Comparison of ENCODE assay signal across 10 mouse cellular contexts in the genomic region with DNA sequence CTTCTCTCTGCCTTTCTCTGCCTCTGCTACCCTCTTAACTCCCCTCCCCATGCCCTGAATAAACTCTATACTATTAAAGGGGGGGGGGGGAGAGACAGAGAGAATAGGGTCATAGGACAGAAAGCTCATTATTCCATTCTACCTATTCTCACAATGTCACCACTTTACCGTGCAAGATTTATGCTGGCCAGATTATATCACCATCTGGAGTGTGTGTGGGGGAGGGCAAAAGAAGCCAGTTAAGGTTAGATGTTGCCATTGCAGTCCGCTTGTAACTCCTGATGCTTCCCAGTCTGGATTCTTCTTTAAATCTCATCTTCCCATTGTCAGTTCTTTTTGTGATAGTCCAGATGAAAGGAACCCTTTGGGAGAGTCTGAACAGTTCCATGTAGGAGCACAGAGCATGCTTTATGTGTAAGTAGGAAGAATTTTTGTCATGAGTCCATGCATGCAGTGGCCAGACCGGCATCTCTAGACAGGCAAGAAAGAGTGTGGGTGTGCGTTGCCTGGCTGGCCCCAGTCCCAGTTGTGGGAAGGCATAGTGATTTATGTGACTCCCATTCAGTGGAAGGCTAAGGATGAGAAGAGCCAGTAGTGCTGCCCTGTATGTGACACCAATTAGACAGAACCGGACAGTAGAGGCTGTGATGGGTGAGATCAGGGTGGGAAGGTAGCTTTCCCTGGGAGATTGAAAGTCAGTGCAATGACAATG. TPM values are rescaled to one million over a fixed set of nuclear protein-coding genes. Genes with fewer than 3 reads are reported as not detected.
A peak's percentile ranks its signal among the peaks of the same experiment; 100 is the strongest.
DNase-seq lines count a peak whose midpoint lies in the region; ATAC-seq lines count a peak whose summit lies in the region.
"Had no signal": no experiment of that assay in that cellular context is flagged by ENCODE, and none has a peak within 500 bp of the region (broad histone marks: within the 10 kb centered on the region; RNA-seq: fewer than 3 reads in every experiment).

No protein-coding gene starts in this region.

- H3K4me1 ChIP-seq in hindbrain, embryonic 15.5 days (replicated peaks): no peaks in the 10 kb centered on the region
- peaks cover 8% of the 10 kb centered on the region for H3K4me1 ChIP-seq in hindbrain, embryonic 12.5 days

- no peak overlapping the region for H3K9ac ChIP-seq in hindbrain, embryonic 15.5 days
- no peak overlapping the region for H3K9ac ChIP-seq in hindbrain, embryonic 12.5 days
- H3K9ac ChIP-seq: midbrain, embryonic 12.5 days had no signal

- no peak overlapping the region for H3K4me2 ChIP-seq in hindbrain, embryonic 15.5 days
- no peak overlapping the region for H3K4me2 ChIP-seq in hindbrain, embryonic 12.5 days (replicated peaks)
- H3K4me2 ChIP-seq: midbrain, embryonic 12.5 days had no signal

- H3K36me3 ChIP-seq in hindbrain, embryonic 15.5 days: no peaks in the 10 kb centered on the region
- H3K36me3 ChIP-seq in hindbrain, embryonic 12.5 days: no peaks in the 10 kb centered on the region
- H3K36me3 ChIP-seq: midbrain, embryonic 12.5 days had no signal

- DNase-seq in MN1 (ENCODE audit: low spot score): peak; percentile 38
- peak; percentile 58 to 59 for DNase-seq in adrenal gland, postnatal 36 days
- DNase-seq in left cerebral cortex, postnatal 14 days (ENCODE audit: low spot score in 2 of 2): peak; percentile 26 to 53
- DNase-seq in B cell, adult 2 months: no peak
- no peak for DNase-seq in spleen, postnatal 14 days (ENCODE audit: low spot score in 2 of 2)
- DNase-seq: thymus, postnatal 14 days had no signal

- H3K27me3 ChIP-seq in hindbrain, embryonic 15.5 days: no peaks in the 10 kb centered on the region
- no peaks in the 10 kb centered on the region for H3K27me3 ChIP-seq in hindbrain, embryonic 12.5 days
- H3K27me3 ChIP-seq: midbrain, embryonic 12.5 days had no signal

- H3K9me3 ChIP-seq in hindbrain, embryonic 15.5 days: no peaks in the 10 kb centered on the region
- H3K9me3 ChIP-seq in hindbrain, embryonic 12.5 days (replicated peaks): no peaks in the 10 kb centered on the region
- H3K9me3 ChIP-seq: midbrain, embryonic 12.5 days had no signal

- H3K4me3 ChIP-seq in hindbrain, embryonic 15.5 days: no peak overlapping the region
- no peak overlapping the region for H3K4me3 ChIP-seq in hindbrain, embryonic 12.5 days
- H3K4me3 ChIP-seq: midbrain, embryonic 12.5 days had no signal

- no peak overlapping the region for H3K27ac ChIP-seq in hindbrain, embryonic 15.5 days (replicated peaks)
- no peak overlapping the region for H3K27ac ChIP-seq in hindbrain, embryonic 12.5 days
- H3K27ac ChIP-seq: midbrain, embryonic 12.5 days had no signal

- peak; percentile 51 for ATAC-seq in hindbrain, embryonic 15.5 days (ENCODE audit: low FRiP score, low read depth)
- ATAC-seq in hindbrain, embryonic 12.5 days (ENCODE audit: low FRiP score): no peak
- no peak for ATAC-seq in granulocyte monocyte progenitor cell, adult 5-6 weeks (replicated peaks; ENCODE audit: poor library complexity, severe bottlenecking)

- whole genome bisulfite sequencing in hindbrain, embryonic 15.5 days: 45% methylated on average over 5 of the region's 5 CpGs
- WGBS in hindbrain, embryonic 12.5 days: 69% methylated on average over 5 of the region's 5 CpGs

- intact Hi-C loops in left cerebral cortex, postnatal 14 days (cut with DNase I): no loop called here

RNA-seq across cellular contexts. Expression of a gene that starts 28.8 kb away (rescaled TPM):
- polyA plus RNA-seq in hindbrain, embryonic 15.5 days (2015; fragmentation: Nextera tagmentation; extraction: Ambion mirVana): 27.9 and 33.5 TPM in 2 replicates
- polyA plus RNA-seq in hindbrain, embryonic 12.5 days (2016; fragmentation: Nextera tagmentation; extraction: Ambion mirVana): 36.0 and 36.9 TPM in 2 replicates
- 10 to 100 TPM; 11.1 to 14.2 TPM for total RNA-seq in adrenal gland, postnatal 36 days (2021)
- 10 to 100 TPM; 19.8 to 22.4 TPM for total RNA-seq in left cerebral cortex, postnatal 14 days (2021)
- 5.7 and 7.5 TPM in 2 replicates for total RNA-seq in granulocyte monocyte progenitor cell, adult 5-6 weeks (2014; fragmentation: Nextera tagmentation)
- 7.3 and 9.3 TPM in 2 replicates for total RNA-seq in granulocyte monocyte progenitor cell, adult 5-6 weeks (2017)

Comparison
In these comparisons a context has a peak if more than half of its experiments do, and no peak if none do; other contexts are left out.
1. DNase-seq: peak in MN1 (single experiment), adrenal gland, postnatal 36 days (2 of 2) and left cerebral cortex, postnatal 14 days (2 of 2); none in B cell, adult 2 months (0 of 2) and spleen, postnatal 14 days (0 of 2).